Mouse (Mus musculus) CD4-positive, CD25-positive, alpha-beta regulatory T cell, adult 2 months (primary cell): Measurements from ENCODE around the gene Txndc12.

Experiments used
- DNase-seq: peaks from one replicate; pipeline ENCODE4 v3.0.0-alpha.2; 2012; ENCODE audit warnings: low read depth, low spot score

Txndc12 gene

GRCm38 (mm10) chr4:108834115-108834970, at the start of gene Txndc12:
TSS of gene Txndc12 (plus strand) at chr4:108834601.
- peak; percentile 81 for DNase-seq

GRCm38 (mm10) chr4:108789258-108789936, 45.0 kb upstream of the Txndc12 start:
- DNase-seq = no peak

DNA sequence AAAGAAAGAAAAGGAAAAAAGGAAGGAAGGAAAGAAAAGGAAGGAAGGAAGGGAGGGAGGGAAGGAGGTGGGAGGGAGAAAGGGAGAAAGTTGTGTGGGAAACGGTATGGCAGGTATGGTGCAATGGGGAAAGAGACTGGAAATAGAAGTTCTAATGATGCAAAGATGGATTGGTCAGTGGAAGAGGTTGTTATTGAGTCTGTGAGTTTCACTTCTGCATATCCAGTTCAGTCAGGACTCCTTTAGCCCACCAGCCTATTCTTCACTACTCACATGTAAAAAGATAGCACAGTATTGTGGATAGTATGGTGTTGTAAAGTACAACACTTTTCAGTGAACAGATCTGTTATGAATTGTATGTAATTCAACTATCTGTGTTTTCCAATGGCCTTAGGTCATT, 43.9 kb upstream of the Txndc12 start:
- no peak for DNase-seq

DNA sequence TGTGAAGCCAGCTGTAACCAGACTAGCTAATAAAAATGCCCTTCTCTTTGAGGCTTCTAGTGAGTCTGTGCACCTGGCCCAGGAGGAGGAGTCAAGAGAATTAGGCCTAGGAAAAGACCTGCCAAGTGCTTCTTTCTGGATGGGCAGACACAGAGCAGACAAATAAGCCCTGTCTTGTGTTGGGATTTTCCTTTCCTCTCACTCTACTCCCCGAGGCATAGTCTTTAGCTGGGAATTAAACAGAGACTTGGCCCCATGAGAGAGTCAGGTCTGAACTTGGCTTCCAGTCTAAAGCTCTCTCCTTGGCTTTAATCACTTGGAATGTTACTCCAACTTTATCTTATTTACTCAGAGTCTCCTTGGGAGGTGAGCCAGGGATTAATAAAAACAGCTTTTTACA, 40.5 kb upstream of the Txndc12 start:
- DNase-seq = no peak

GRCm38 (mm10) chr4:108796701-108797100, 37.7 kb upstream of the Txndc12 start:
- no peak for DNase-seq

- peak; percentile 79 for DNase-seq
Measured at GRCm38 (mm10) chr4:108798083-108798830, 36.1 kb upstream of the Txndc12 start.

GRCm38 (mm10) chr4:108803535-108803934, 30.9 kb upstream of the Txndc12 start:
- no peak for DNase-seq

DNA sequence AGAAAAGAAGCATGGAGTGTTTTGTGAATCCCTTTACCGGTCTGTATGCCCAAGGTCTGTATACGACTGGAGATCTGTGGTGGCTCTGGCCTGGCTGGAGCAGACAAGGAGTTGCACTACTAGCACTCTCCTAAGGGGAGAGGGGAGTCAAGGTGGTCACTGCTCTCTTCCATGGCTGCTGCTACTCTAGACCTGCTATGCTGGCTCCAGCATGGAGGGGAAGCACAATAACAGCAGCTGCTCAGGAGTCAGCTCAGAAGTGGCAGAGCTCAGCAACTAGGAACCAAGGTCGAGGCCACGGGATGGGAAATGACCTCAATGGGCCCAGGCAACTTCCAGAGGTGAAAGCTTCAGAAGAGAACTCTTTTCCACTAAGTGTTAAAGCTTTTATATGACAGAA, 23.3 kb upstream of the Txndc12 start:
- no peak for DNase-seq

DNA sequence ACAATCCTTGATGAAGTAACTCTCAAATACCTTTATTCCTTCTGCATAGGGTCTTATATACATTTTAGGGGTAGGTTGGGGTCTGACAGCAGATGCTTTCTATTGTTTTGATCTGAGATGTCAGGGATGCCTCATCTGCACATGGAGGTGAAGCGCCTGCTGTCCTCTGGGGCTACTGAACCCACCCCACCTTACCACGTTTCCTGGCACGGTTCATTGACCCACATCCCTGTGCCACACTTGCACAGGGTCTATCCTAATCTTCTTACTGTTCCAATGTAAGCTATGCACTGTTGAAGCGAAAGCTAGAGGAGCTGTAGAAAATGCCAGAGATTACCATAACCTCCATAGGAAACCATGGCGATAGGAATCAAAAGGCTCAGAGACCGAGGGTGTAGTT, 22.9 kb upstream of the Txndc12 start:
- no peak for DNase-seq

GRCm38 (mm10) chr4:108825677-108826076, 8.7 kb upstream of the Txndc12 start:
- DNase-seq = no peak

- no peak for DNase-seq
Measured at GRCm38 (mm10) chr4:108826096-108826495, 8.3 kb upstream of the Txndc12 start.

GRCm38 (mm10) chr4:108826643-108827042, 7.8 kb upstream of the Txndc12 start:
- no peak for DNase-seq

GRCm38 (mm10) chr4:108830698-108831097, 3.7 kb upstream of the Txndc12 start:
- no peak for DNase-seq

DNA sequence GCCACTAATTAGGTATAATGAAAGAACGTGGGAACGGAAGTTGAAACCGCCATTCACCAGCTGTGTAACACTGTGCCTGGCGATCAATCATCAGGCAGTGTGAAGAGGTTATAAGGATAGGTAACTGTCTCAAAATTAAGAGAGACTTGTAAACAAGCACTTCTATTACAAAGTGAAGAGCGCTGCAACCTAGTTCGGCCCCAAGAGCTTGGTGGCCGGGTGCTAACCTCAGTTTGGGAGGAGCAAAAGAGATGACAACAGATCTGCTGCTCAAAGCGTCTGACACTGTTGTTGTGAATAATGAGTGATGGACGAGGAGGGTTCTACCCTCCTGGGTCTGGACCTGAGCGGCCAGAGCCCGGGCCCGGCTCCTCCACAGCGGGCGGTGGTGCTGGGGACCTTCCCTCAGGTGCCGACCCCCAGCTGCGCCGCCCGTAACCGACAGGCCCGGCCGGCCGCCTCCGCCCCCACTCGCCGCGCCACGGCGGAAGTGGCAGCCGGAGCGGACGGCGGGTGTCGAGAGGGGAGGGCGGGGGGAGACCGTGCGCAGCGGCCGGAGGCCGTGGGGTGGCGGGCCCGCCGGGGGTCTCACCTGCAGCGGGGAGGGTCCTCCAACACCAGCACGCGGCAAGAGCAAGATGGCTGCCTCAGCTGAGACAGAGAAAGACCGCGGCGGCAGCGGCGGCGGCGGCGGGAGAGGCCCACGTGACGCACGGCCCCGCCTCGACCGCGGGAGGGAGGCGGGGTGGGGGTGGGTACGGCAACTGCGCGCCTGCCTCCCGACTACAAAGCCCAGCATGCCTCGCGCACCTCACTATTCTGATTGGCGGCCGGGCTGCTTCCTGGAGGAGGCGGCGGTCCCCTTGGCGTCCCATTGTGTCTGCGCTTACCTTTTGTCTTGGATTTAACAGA, 1.2 kb upstream of the Txndc12 start, which contains the start of gene Btf3l4:
Gene Btf3l4, minus strand, starts transcription at position 699 of the 912 bp plus-strand sequence.
- peak; percentile 97 for DNase-seq

DNA sequence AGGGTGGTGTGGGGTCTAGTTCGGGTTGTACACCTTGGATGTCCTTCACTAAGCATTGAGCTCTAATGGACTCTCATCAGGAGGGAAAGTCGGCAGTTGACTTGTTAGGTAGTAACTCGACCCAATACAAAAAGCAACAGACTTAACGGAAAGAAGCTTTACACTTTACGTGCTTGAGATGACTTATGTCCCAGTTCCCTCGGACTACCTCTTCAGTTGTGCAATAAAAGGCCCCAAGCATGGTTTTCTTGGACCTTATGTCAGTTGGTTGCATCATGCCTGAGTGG, 630 bp upstream of the Txndc12 start:
- DNase-seq = no peak

GRCm38 (mm10) chr4:108834971-108835311, 540 bp downstream of the Txndc12 start:
- DNase-seq = no peak

DNA sequence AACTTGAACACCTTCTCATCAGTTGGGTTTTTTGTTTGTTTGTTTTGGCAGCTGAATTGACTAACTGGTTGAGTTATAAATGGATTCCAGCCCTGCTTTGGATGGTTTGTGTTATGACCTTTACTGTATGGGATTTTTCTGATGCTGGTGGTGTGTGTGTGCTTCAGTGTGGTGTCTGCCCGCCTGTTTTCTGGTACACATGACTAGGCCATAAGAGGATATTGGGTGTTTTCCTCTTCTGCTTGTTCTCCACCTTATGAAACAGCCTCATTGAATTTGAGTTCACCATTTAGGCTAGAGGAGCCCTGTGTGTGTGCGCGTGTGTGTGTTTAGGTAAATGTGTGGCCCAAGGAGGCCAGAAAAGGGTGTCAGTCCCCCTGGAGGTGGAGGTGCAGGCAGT, 1.1 kb downstream of the Txndc12 start:
- peak; percentile 26 for DNase-seq

- no peak for DNase-seq
Measured at GRCm38 (mm10) chr4:108838031-108838430, 3.6 kb downstream of the Txndc12 start.

DNA sequence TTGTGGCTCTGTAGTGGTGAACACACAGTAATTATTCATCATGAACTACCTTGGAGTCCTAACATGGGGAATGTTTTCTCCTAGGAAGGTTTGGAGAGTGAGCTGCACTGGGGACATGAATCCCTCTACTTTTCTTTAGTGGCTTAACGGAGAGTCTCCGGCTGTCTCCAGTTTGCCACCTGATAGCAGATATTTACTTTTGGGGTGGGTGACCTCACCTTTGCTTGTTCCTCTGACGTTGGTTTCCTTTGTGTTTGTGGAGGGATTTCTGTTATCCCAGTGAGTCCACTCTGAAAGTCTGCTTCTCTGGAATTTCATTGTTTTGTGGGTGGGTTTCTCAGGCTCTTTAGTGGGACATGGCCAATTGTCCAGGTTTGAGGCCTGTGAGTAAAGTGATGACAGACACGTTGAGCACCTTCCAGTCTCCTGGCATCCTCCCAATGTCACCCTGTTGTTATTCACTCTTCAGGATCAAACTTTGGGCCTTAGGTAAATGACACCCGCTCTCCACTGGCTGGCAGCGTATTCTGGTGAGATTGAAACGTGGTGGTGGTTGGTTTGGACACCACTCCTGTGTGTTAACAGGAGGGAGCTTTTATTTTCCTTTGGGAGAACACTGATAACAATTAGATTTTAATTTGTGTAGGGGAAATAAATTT, 7.6 kb downstream of the Txndc12 start:
- no peak for DNase-seq

DNA sequence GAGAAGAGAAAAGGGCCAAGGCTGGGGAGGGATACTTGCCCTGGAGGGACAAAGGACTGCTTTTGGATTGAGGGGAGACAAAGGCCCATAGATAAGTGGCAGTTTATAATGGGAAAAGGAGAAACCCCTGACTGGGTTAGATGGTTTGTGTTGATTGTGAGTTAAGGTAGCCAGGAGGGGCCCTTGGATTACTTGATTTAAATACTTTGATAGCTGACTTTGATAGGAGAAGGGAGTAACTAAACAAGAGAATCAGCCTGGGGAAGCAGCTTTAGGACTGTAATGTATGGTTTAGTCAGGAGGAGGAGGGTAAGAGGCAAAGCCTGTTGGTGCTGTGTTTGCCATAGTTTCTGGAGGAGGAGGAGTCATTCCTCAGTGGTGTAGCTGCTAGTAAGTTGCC, 8.9 kb downstream of the Txndc12 start:
- no peak for DNase-seq
